Mouse (Mus musculus): Measurements from ENCODE around the gene Htr1d. TPM values are rescaled to one million over a fixed set of nuclear protein-coding genes. Genes with fewer than 3 reads are reported as not detected.

The Htr1d gene
- polyA plus RNA-seq, 1 experiment = not detected

GRCm38 (mm10) chr4:136466226-136466625 is 42.9 kb downstream of the Htr1d start:
- TF ChIP-seq GATA1 (IDR thresholded peaks at IDR 0.05; ENCODE audit: low read length) = no peak

GRCm38 (mm10) chr4:136468553-136469327 is 45.4 kb downstream of the Htr1d start:
- no peak for TF ChIP-seq GATA1 (IDR thresholded peaks at IDR 0.05; ENCODE audit: low read length)

GRCm38 (mm10) chr4:136469371-136469903 is 46.1 kb downstream of the Htr1d start, which contains the start of gene Luzp1:
Gene Luzp1, plus strand, starts transcription at chr4:136469761.
- no peak for TF ChIP-seq GATA1 (IDR thresholded peaks at IDR 0.05; ENCODE audit: low read length)

- TF ChIP-seq GATA1 (IDR thresholded peaks at IDR 0.05; ENCODE audit: low read length) = no peak
Measured at GRCm38 (mm10) chr4:136469941-136470346, 46.6 kb downstream of the Htr1d start.

GRCm38 (mm10) chr4:136470347-136471071 is 47.2 kb downstream of the Htr1d start:
- TF ChIP-seq GATA1 (IDR thresholded peaks at IDR 0.05; ENCODE audit: low read length) = no peak

- TF ChIP-seq GATA1 (IDR thresholded peaks at IDR 0.05; ENCODE audit: low read length) = no peak
Measured at GRCm38 (mm10) chr4:136476692-136477091, 53.4 kb downstream of the Htr1d start.

- TF ChIP-seq GATA1 (IDR thresholded peaks at IDR 0.05; ENCODE audit: low read length) = no peak
Measured at GRCm38 (mm10) chr4:136486549-136486948, 63.2 kb downstream of the Htr1d start.

Other genes with a start within 250 kb of the Htr1d start
- gene Asap3, start 217.2 kb upstream of the Htr1d start, polyA plus RNA-seq (2012) = 0.04 and 0.08 TPM in 2 replicates
- gene Tcea3, start 175.8 kb upstream of the Htr1d start, polyA plus RNA-seq (2012) = 0.14 and 0.36 TPM in 2 replicates
- gene Zfp46, start 138.8 kb upstream of the Htr1d start, polyA plus RNA-seq (2012) = 4.2 and 4.8 TPM in 2 replicates
- gene Hnrnpr, start 112.6 kb upstream of the Htr1d start, polyA plus RNA-seq (2012) = 72.6 and 107 TPM in 2 replicates
- gene 6030445D17Rik, start 38.7 kb downstream of the Htr1d start, polyA plus RNA-seq (2012) = not detected in 2 replicates
- not detected in 2 replicates for gene Luzp1, start 46.2 kb downstream of the Htr1d start, polyA plus RNA-seq (2012)
- 19.1 and 26.2 TPM in 2 replicates for gene Kdm1a, start 179.2 kb downstream of the Htr1d start, polyA plus RNA-seq (2012)
- not detected in 2 replicates for gene Tex46, start 186.9 kb downstream of the Htr1d start, polyA plus RNA-seq (2012)
- not detected in 2 replicates for gene Lactbl1, start 199.1 kb downstream of the Htr1d start, polyA plus RNA-seq (2012)

Measured in G1E-ER4 (cell line).